Mouse (Mus musculus) heart, adult 2 months (tissue): ENCODE data around the gene Zc3h12a.

Source experiments
- CTCF ChIP-seq: fragments of 200-600 bp; IDR thresholded peaks from 2 replicates; pipeline ENCODE4 v1.8.1; 2022; ENCODE audit warnings: antibody characterized with exemption, mild to moderate bottlenecking, moderate library complexity
- EP300 ChIP-seq: fragments of 200-500 bp; IDR thresholded peaks from 2 replicates; pipeline ENCODE4 v1.6.1; 2011; ENCODE audit warnings: low read depth, low read length, control low read depth; ENCODE audit not compliant: insufficient read depth
- POLR2A ChIP-seq: fragments of 200-500 bp; IDR thresholded peaks from 2 replicates; pipeline ENCODE4 v1.6.1; 2011; ENCODE audit warnings: mild to moderate bottlenecking, low read depth, low read length, control low read depth; ENCODE audit not compliant: insufficient read depth

- no peak for TF ChIP-seq EP300
- no peak for TF ChIP-seq POLR2A
- TF ChIP-seq CTCF, result no peak
Measured at GRCm38 (mm10) chr4:125155646-125156045, 28.0 kb upstream of the Zc3h12a start.
